Mouse (Mus musculus): ENCODE results near the gene Mmp9.

Gene Mmp9

GRCm38 (mm10) chr2:164994156-164994555 lies 53.6 kb downstream of the Mmp9 start:
- no peak for DNase-seq

GRCm38 (mm10) chr2:164994659-164995428 lies 54.3 kb downstream of the Mmp9 start:
- DNase-seq = peak; percentile 82

- DNase-seq = peak; percentile 48
Observed at GRCm38 (mm10) chr2:164995976-164996375, 55.4 kb downstream of the Mmp9 start.

- DNase-seq = no peak
Observed at GRCm38 (mm10) chr2:164996848-164997720, 56.5 kb downstream of the Mmp9 start.

- no peak for DNase-seq
Observed at GRCm38 (mm10) chr2:164997721-164998428, 57.3 kb downstream of the Mmp9 start.

GRCm38 (mm10) chr2:165001958-165002357 lies 61.4 kb downstream of the Mmp9 start:
- DNase-seq = no peak

GRCm38 (mm10) chr2:165003108-165003507 lies 62.5 kb downstream of the Mmp9 start:
- no peak for DNase-seq

GRCm38 (mm10) chr2:165004237-165004636 lies 63.7 kb downstream of the Mmp9 start:
- no peak for DNase-seq

Data from right cerebral cortex, adult 18-20 months (tissue).